ENCODE assay signal across 12 mouse cellular contexts in the genomic region with DNA sequence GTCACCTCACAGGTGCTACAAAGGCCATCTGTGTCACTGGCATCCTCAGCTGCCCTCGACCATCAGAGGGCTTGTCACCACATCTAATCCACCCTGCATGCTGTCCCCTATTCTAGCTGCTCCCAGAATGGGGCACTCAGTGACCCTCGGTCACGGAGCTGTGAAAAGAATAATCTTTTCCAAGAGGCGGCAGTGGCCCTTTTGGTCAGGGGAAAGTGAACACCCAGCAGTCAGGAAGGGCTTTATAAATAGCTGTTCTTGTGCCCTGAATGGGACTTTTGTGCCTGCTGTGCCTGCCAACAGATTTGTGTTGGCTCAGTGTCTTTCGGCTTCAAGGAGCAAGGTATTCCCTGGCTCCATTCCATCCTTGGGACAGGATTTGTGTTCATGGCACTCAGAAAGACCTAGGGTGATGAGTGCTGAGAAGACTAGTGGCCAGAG.
DNase-seq lines count a peak whose midpoint lies in the region; ATAC-seq and TF ChIP-seq lines count a peak whose summit lies in the region.
"Had no signal": no experiment of that assay in that cellular context is flagged by ENCODE, and none has a peak within 500 bp of the region (broad histone marks: within the 10 kb centered on the region; RNA-seq: fewer than 3 reads in every experiment).

No protein-coding gene starts in this region.

- 16% methylated on average over 5 of the region's 5 CpGs for whole genome bisulfite sequencing in hindbrain, embryonic 14.5 days
- 28% methylated on average over 5 of the region's 5 CpGs for WGBS in hindbrain, embryonic 12.5 days
- 48% methylated on average over 5 of the region's 5 CpGs for WGBS in lung, embryonic 16.5 days
- 62% methylated on average over 5 of the region's 5 CpGs for WGBS in limb, embryonic 15.5 days
- WGBS in liver, postnatal 0 days (ENCODE audit: insufficient replicate concordance): 77% methylated on average over 5 of the region's 5 CpGs

- no peak overlapping the region for H3K4me3 ChIP-seq in hindbrain, embryonic 14.5 days (replicated peaks; ENCODE audit: low read length)
- no peak overlapping the region for H3K4me3 ChIP-seq in hindbrain, embryonic 12.5 days
- H3K4me3 ChIP-seq in lung, embryonic 16.5 days (ENCODE audit: low read length): no peak overlapping the region
- H3K4me3 ChIP-seq in limb, embryonic 15.5 days: no peak overlapping the region
- H3K4me3 ChIP-seq in liver, postnatal 0 days (ENCODE audit: low read depth, low read length): no peak overlapping the region

- H3K27ac ChIP-seq in hindbrain, embryonic 14.5 days: no peak overlapping the region
- no peak overlapping the region for H3K27ac ChIP-seq in hindbrain, embryonic 12.5 days
- peak overlapping the region; percentile 81 for H3K27ac ChIP-seq in lung, embryonic 16.5 days (ENCODE audit: low read length)
- H3K27ac ChIP-seq in limb, embryonic 15.5 days: peak overlapping the region; percentile 13; the same call in 1 of the 2 replicates
- H3K27ac ChIP-seq in liver, postnatal 0 days (ENCODE audit: low read depth): no peak overlapping the region
- H3K27ac ChIP-seq: stomach, postnatal 0 days had no signal

- no peak overlapping the region for H3K4me2 ChIP-seq in hindbrain, embryonic 14.5 days (replicated peaks)
- no peak overlapping the region for H3K4me2 ChIP-seq in hindbrain, embryonic 12.5 days (replicated peaks)
- no peak overlapping the region for H3K4me2 ChIP-seq in lung, embryonic 16.5 days (ENCODE audit: low read depth, low read length)
- H3K4me2 ChIP-seq in limb, embryonic 15.5 days: no peak overlapping the region
- H3K4me2 ChIP-seq in liver, postnatal 0 days (ENCODE audit: low read depth, low read length): no peak overlapping the region
- H3K4me2 ChIP-seq: liver, embryonic 11.5 days had no signal

- H3K9ac ChIP-seq in hindbrain, embryonic 14.5 days: no peak overlapping the region
- no peak overlapping the region for H3K9ac ChIP-seq in hindbrain, embryonic 12.5 days
- H3K9ac ChIP-seq in lung, embryonic 16.5 days (ENCODE audit: low read length): no peak overlapping the region
- H3K9ac ChIP-seq in limb, embryonic 15.5 days: no peak overlapping the region
- no peak overlapping the region for H3K9ac ChIP-seq in liver, postnatal 0 days (replicated peaks)

- no peaks in the 10 kb centered on the region for H3K9me3 ChIP-seq in hindbrain, embryonic 14.5 days (ENCODE audit: control insufficient read depth, low read length)
- H3K9me3 ChIP-seq in hindbrain, embryonic 12.5 days (replicated peaks): peaks cover 8% of the 10 kb centered on the region; the same call in 1 of the 2 replicates
- H3K9me3 ChIP-seq in lung, embryonic 16.5 days (ENCODE audit: control insufficient read depth, low read length): no peaks in the 10 kb centered on the region
- no peaks in the 10 kb centered on the region for H3K9me3 ChIP-seq in limb, embryonic 15.5 days
- H3K9me3 ChIP-seq in liver, postnatal 0 days (ENCODE audit: low read length): no peaks in the 10 kb centered on the region

- no peak for DNase-seq in hindbrain, embryonic 14.5 days (ENCODE audit: low spot score)
- DNase-seq in lung, postnatal 25 days (ENCODE audit: low spot score): no peak
- DNase-seq in heart, adult 9 months (ENCODE audit: low spot score in 2 of 2): peak; percentile 73 to 79
- DNase-seq in liver, postnatal 0 days: no peak
- DNase-seq in adrenal gland, postnatal 36 days: no peak
- DNase-seq: adrenal gland, postnatal 10 days had no signal

- no peaks in the 10 kb centered on the region for H3K4me1 ChIP-seq in hindbrain, embryonic 14.5 days (replicated peaks; ENCODE audit: control insufficient read depth, insufficient read depth, low read length)
- no peaks in the 10 kb centered on the region; the same call in 1 of the 2 replicates for H3K4me1 ChIP-seq in hindbrain, embryonic 12.5 days
- H3K4me1 ChIP-seq in lung, embryonic 16.5 days (replicated peaks; ENCODE audit: control insufficient read depth, insufficient read depth, low read length): peaks cover 6% of the 10 kb centered on the region
- H3K4me1 ChIP-seq in limb, embryonic 15.5 days: 0 out of 2 replicates have a peak, but pooled peaks cover 9% of the 10 kb centered on the region
- H3K4me1 ChIP-seq in liver, postnatal 0 days (ENCODE audit: insufficient read depth): no peaks in the 10 kb centered on the region

- no peak for TF ChIP-seq CTCF in liver, postnatal 0 days (IDR thresholded peaks at IDR 0.05; ENCODE audit: low read depth)

- no peaks in the 10 kb centered on the region for H3K27me3 ChIP-seq in hindbrain, embryonic 14.5 days (ENCODE audit: control insufficient read depth, insufficient read depth, low read length)
- H3K27me3 ChIP-seq in hindbrain, embryonic 12.5 days: no peaks in the 10 kb centered on the region
- H3K27me3 ChIP-seq in lung, embryonic 16.5 days (ENCODE audit: control insufficient read depth, insufficient read depth, low read depth, low read length): no peaks in the 10 kb centered on the region
- H3K27me3 ChIP-seq in limb, embryonic 15.5 days: no peaks in the 10 kb centered on the region
- no peaks in the 10 kb centered on the region for H3K27me3 ChIP-seq in liver, postnatal 0 days (ENCODE audit: insufficient read depth, low read length)

- no peak for TF ChIP-seq EP300 in liver, postnatal 0 days (IDR thresholded peaks at IDR 0.05; ENCODE audit: low read depth)

- peak; percentile 21; the same call in 1 of the 2 replicates for ATAC-seq in hindbrain, embryonic 14.5 days (ENCODE audit: low FRiP score)
- no peak for ATAC-seq in hindbrain, embryonic 12.5 days (ENCODE audit: low FRiP score)
- peak; percentile 27; the same call in 1 of the 2 replicates for ATAC-seq in lung, embryonic 16.5 days (ENCODE audit: low read depth)
- ATAC-seq in limb, embryonic 15.5 days (ENCODE audit: insufficient number of reproducible peaks, low FRiP score, low TSS enrichment, low read depth): peak; percentile 21; the same call in 1 of the 2 replicates
- no peak for ATAC-seq in liver, postnatal 0 days
- ATAC-seq: forebrain, embryonic 14.5 days had no signal

- no peaks in the 10 kb centered on the region for H3K36me3 ChIP-seq in hindbrain, embryonic 14.5 days (replicated peaks; ENCODE audit: control insufficient read depth, insufficient read depth)
- no peaks in the 10 kb centered on the region for H3K36me3 ChIP-seq in hindbrain, embryonic 12.5 days
- H3K36me3 ChIP-seq in lung, embryonic 16.5 days (ENCODE audit: control insufficient read depth, insufficient read depth, low read length): no peaks in the 10 kb centered on the region
- no peaks in the 10 kb centered on the region for H3K36me3 ChIP-seq in limb, embryonic 15.5 days
- H3K36me3 ChIP-seq in liver, postnatal 0 days (replicated peaks; ENCODE audit: insufficient read depth, low read length): no peaks in the 10 kb centered on the region

Comparison
In these comparisons a context has a peak if more than half of its experiments do, and no peak if none do; other contexts are left out.
1. ATAC-seq: peak in hindbrain, embryonic 14.5 days (single experiment), lung, embryonic 16.5 days (single experiment) and limb, embryonic 15.5 days (single experiment); none in hindbrain, embryonic 12.5 days (single experiment) and liver, postnatal 0 days (single experiment).
2. DNase-seq: peak in heart, adult 9 months (2 of 2); none in hindbrain, embryonic 14.5 days (single experiment), lung, postnatal 25 days (single experiment), liver, postnatal 0 days (single experiment) and adrenal gland, postnatal 36 days (0 of 2).
3. H3K27ac ChIP-seq: peak in lung, embryonic 16.5 days (single experiment) and limb, embryonic 15.5 days (single experiment); none in hindbrain, embryonic 14.5 days (single experiment), hindbrain, embryonic 12.5 days (single experiment) and liver, postnatal 0 days (single experiment).